In genomic region chr4:82303362-82303900, GRCm38 (mm10) we compare ENCODE assay signal across 8 mouse cellular contexts.
DNase-seq lines count a peak whose midpoint lies in the region; ATAC-seq lines count a peak whose summit lies in the region.

No protein-coding gene starts in this region.

- H3K36me3 ChIP-seq in heart, embryonic 16.5 days (ENCODE audit: control insufficient read depth, insufficient read depth): peaks cover 9% of the 10 kb centered on the region
- peaks cover 5% of the 10 kb centered on the region for H3K36me3 ChIP-seq in forebrain, embryonic 15.5 days
- H3K36me3 ChIP-seq in midbrain, embryonic 11.5 days (ENCODE audit: control insufficient read depth, insufficient read depth, low read length): 0 out of 2 replicates have a peak, but pooled peaks cover 2% of the 10 kb centered on the region

- no peaks in the 10 kb centered on the region for H3K9me3 ChIP-seq in heart, embryonic 16.5 days (replicated peaks; ENCODE audit: control insufficient read depth, low read length)
- no peaks in the 10 kb centered on the region for H3K9me3 ChIP-seq in forebrain, embryonic 15.5 days
- no peaks in the 10 kb centered on the region for H3K9me3 ChIP-seq in midbrain, embryonic 11.5 days (ENCODE audit: control insufficient read depth, low read length)

- H3K4me2 ChIP-seq in heart, embryonic 16.5 days (ENCODE audit: low read depth, low read length): no peak overlapping the region
- H3K4me2 ChIP-seq in forebrain, embryonic 15.5 days (replicated peaks): peak overlapping the region; percentile 16
- H3K4me2 ChIP-seq in midbrain, embryonic 11.5 days: peak overlapping the region; percentile 33; the same call in 1 of the 2 replicates

- DNase-seq in heart, postnatal 4 days: no peak
- DNase-seq in adipocyte (ENCODE audit: low spot score): peak; percentile 66
- DNase-seq in midbrain, embryonic 11.5 days (ENCODE audit: low spot score, missing footprints): peak; percentile 86
- DNase-seq in thymus, postnatal 4 days: no peak

- H3K27ac ChIP-seq in heart, embryonic 16.5 days (ENCODE audit: low read length): peak overlapping the region; percentile 57; the same call in 1 of the 2 replicates
- H3K27ac ChIP-seq in forebrain, embryonic 15.5 days (replicated peaks): peak overlapping the region; percentile 91
- peak overlapping the region; percentile 90 for H3K27ac ChIP-seq in midbrain, embryonic 11.5 days (ENCODE audit: low read depth, low read length)

- peaks cover 20% of the 10 kb centered on the region for H3K4me1 ChIP-seq in heart, embryonic 16.5 days (ENCODE audit: control insufficient read depth, insufficient read depth, low read length)
- peaks cover 54% of the 10 kb centered on the region for H3K4me1 ChIP-seq in forebrain, embryonic 15.5 days
- peaks cover 27% of the 10 kb centered on the region for H3K4me1 ChIP-seq in midbrain, embryonic 11.5 days (ENCODE audit: control insufficient read depth, insufficient read depth, low read length)

- no peak overlapping the region for H3K4me3 ChIP-seq in heart, embryonic 16.5 days (ENCODE audit: low read length)
- no peak overlapping the region for H3K4me3 ChIP-seq in forebrain, embryonic 15.5 days
- H3K4me3 ChIP-seq in midbrain, embryonic 11.5 days (ENCODE audit: low read depth, low read length): no peak overlapping the region

- no peaks in the 10 kb centered on the region for H3K27me3 ChIP-seq in heart, embryonic 16.5 days (ENCODE audit: control insufficient read depth, insufficient read depth, low read length)
- no peaks in the 10 kb centered on the region for H3K27me3 ChIP-seq in forebrain, embryonic 15.5 days
- no peaks in the 10 kb centered on the region for H3K27me3 ChIP-seq in midbrain, embryonic 11.5 days (ENCODE audit: control insufficient read depth, insufficient read depth, low read length)

- no peak overlapping the region for H3K9ac ChIP-seq in heart, embryonic 16.5 days (ENCODE audit: low read length)
- no peak overlapping the region for H3K9ac ChIP-seq in forebrain, embryonic 15.5 days (replicated peaks)
- H3K9ac ChIP-seq in midbrain, embryonic 11.5 days (ENCODE audit: low read length): no peak overlapping the region

- no peak for ATAC-seq in heart, embryonic 16.5 days (replicated peaks; ENCODE audit: extremely low read depth, insufficient read depth, low FRiP score)
- peak; percentile 33; the same call in 1 of the 2 replicates for ATAC-seq in forebrain, embryonic 15.5 days (replicated peaks)
- ATAC-seq in midbrain, embryonic 11.5 days (ENCODE audit: low FRiP score): peak; percentile 59
- ATAC-seq in megakaryocyte, adult 5-6 weeks (ENCODE audit: poor library complexity, severe bottlenecking): no peak
- ATAC-seq in activated CD4-positive, CD25-positive, alpha-beta regulatory T cell, adult 4 months: no peak

- 74% methylated on average over 3 of the region's 3 CpGs for WGBS in heart, embryonic 16.5 days
- 10% methylated on average over 3 of the region's 3 CpGs for WGBS in forebrain, embryonic 15.5 days
- 51% methylated on average over 3 of the region's 3 CpGs for WGBS in midbrain, embryonic 11.5 days

Comparison
In these comparisons a context has a peak if more than half of its experiments do, and no peak if none do; other contexts are left out.
1. ATAC-seq: peak in forebrain, embryonic 15.5 days (single experiment) and midbrain, embryonic 11.5 days (single experiment); none in heart, embryonic 16.5 days (single experiment), megakaryocyte, adult 5-6 weeks (single experiment) and activated CD4-positive, CD25-positive, alpha-beta regulatory T cell, adult 4 months (single experiment).
2. DNase-seq: peak in adipocyte (single experiment) and midbrain, embryonic 11.5 days (single experiment); none in heart, postnatal 4 days (single experiment) and thymus, postnatal 4 days (single experiment).
3. Peak in every context shown above with its lines, with median percentiles within 50 percentile points of each other: H3K27ac ChIP-seq.